Mouse (Mus musculus) kidney, adult 2 months (tissue): ENCODE measurements around the gene Gm11034.

ENCODE experiments used
- CTCF ChIP-seq: fragments of 200-500 bp; conservative IDR thresholded peaks from 2 replicates; pipeline ENCODE4 v1.5.1; 2011; ENCODE audit warnings: low read depth, mild to moderate bottlenecking, control low read depth, low read length, moderate library complexity, mixed read lengths; ENCODE audit not compliant: insufficient read depth, insufficient read length
- POLR2A ChIP-seq: fragments of 200-500 bp; IDR thresholded peaks from one replicate; pipeline ENCODE4 v1.6.1; 2011; ENCODE audit warnings: low read depth, low read length, control low read depth

DNA sequence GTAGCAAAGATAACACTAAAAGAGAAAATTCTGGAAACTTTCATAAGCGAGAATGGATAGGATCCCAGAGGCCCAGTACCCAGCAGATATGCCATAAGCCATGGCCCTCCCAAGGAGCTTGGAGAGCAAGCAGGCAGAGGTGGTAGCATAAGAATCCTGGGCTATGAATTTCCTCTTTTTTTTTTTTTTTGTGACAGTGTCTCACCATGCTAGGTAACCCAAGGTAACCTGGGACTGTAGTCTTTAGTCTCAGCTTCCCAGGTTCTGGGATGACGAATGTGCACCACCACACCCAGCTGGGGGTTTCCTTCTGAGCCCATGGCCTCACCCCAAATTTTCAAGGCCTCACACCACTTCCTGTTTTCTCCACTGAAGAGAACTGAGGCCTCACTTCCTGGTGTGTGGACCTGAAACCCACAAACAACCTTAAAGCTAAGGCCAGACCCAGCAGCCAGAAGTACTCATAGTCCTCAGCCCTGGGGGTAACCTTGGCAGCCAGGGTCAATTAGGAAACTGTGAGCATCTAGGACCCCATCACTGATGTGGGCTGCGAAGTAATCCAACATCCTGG is 44.3 kb downstream of the Gm11034 start:
- no peak for TF ChIP-seq CTCF
- no peak for TF ChIP-seq POLR2A
